ENCODE assay signal across 10 mouse cellular contexts in genomic region chr2:107869304-107869958, GRCm38 (mm10).
DNase-seq lines count a peak whose midpoint lies in the region; ATAC-seq and TF ChIP-seq lines count a peak whose summit lies in the region.
"Had no signal": no experiment of that assay in that cellular context is flagged by ENCODE, and none has a peak within 500 bp of the region (broad histone marks: within the 10 kb centered on the region; RNA-seq: fewer than 3 reads in every experiment).

No protein-coding gene starts in this region.

- 0 out of 2 replicates have a peak, but pooled peaks have one; percentile 47 for ATAC-seq in intestine, embryonic 14.5 days (replicated peaks; ENCODE audit: low FRiP score, low TSS enrichment, low read depth)
- ATAC-seq in intestine, embryonic 15.5 days: no peak
- ATAC-seq in limb, embryonic 13.5 days (ENCODE audit: low FRiP score, low read depth): peak; percentile 66; the same call in 1 of the 2 replicates

- no peak overlapping the region for H3K4me2 ChIP-seq in intestine, embryonic 14.5 days (ENCODE audit: low read length)
- no peak overlapping the region for H3K4me2 ChIP-seq in intestine, embryonic 15.5 days (replicated peaks)
- no peak overlapping the region for H3K4me2 ChIP-seq in limb, embryonic 13.5 days (replicated peaks)
- H3K4me2 ChIP-seq: stomach, embryonic 15.5 days had no signal

- no peaks in the 10 kb centered on the region for H3K36me3 ChIP-seq in intestine, embryonic 14.5 days (ENCODE audit: control insufficient read depth, insufficient read depth, low read length)
- H3K36me3 ChIP-seq in intestine, embryonic 15.5 days: no peaks in the 10 kb centered on the region
- H3K36me3 ChIP-seq in ES-E14 (ENCODE audit: control insufficient read depth, insufficient read depth, low read length, poor library complexity, severe bottlenecking): no peaks in the 10 kb centered on the region
- H3K36me3 ChIP-seq in limb, embryonic 13.5 days: no peaks in the 10 kb centered on the region
- H3K36me3 ChIP-seq: stomach, embryonic 15.5 days had no signal

- no peak overlapping the region for H3K9ac ChIP-seq in intestine, embryonic 14.5 days (ENCODE audit: low read length)
- H3K9ac ChIP-seq in intestine, embryonic 15.5 days: no peak overlapping the region
- no peak overlapping the region for H3K9ac ChIP-seq in ES-E14 (ENCODE audit: insufficient read depth, low read depth, low read length, poor library complexity, severe bottlenecking)
- no peak overlapping the region for H3K9ac ChIP-seq in limb, embryonic 13.5 days
- H3K9ac ChIP-seq: stomach, embryonic 15.5 days had no signal

- H3K27me3 ChIP-seq in intestine, embryonic 14.5 days (replicated peaks; ENCODE audit: control insufficient read depth, insufficient read depth, low read length): no peaks in the 10 kb centered on the region
- H3K27me3 ChIP-seq in intestine, embryonic 15.5 days (replicated peaks): no peaks in the 10 kb centered on the region
- H3K27me3 ChIP-seq in limb, embryonic 13.5 days: no peaks in the 10 kb centered on the region
- H3K27me3 ChIP-seq: stomach, embryonic 15.5 days had no signal

- in situ Hi-C loops in ES-E14 (cut with MboI; ENCODE audit: low sequenced_read_pairs in 2 of 2, unreplicated experiment in 2 of 2): no loop called here

- 46% methylated on average over 3 of the region's 3 CpGs for WGBS in intestine, embryonic 14.5 days
- 45% methylated on average over 3 of the region's 3 CpGs for WGBS in intestine, embryonic 15.5 days
- 49% methylated on average over 3 of the region's 3 CpGs for WGBS in limb, embryonic 13.5 days

- H3K9me3 ChIP-seq in intestine, embryonic 14.5 days (ENCODE audit: control insufficient read depth, low read length): no peaks in the 10 kb centered on the region
- no peaks in the 10 kb centered on the region for H3K9me3 ChIP-seq in intestine, embryonic 15.5 days
- H3K9me3 ChIP-seq in ES-E14 (ENCODE audit: control insufficient read depth, insufficient read depth, low read depth, low read length): no peaks in the 10 kb centered on the region
- no peaks in the 10 kb centered on the region for H3K9me3 ChIP-seq in limb, embryonic 13.5 days
- H3K9me3 ChIP-seq: stomach, embryonic 15.5 days had no signal

- no peak for DNase-seq in intestine, embryonic 14.5 days (ENCODE audit: low spot score)
- no peak for DNase-seq in ES-E14 (ENCODE audit: low read depth, low spot score)
- peak; percentile 43 for DNase-seq in brain, embryonic 18.5 days (ENCODE audit: low read depth, low spot score)
- no peak for DNase-seq in gastrocnemius, postnatal 4 days (ENCODE audit: low spot score in 2 of 2)
- DNase-seq in ovary, postnatal 10 days (ENCODE audit: low spot score): no peak
- no peak for DNase-seq in testis, postnatal 10 days (ENCODE audit: low spot score)

- no peak overlapping the region for H3K4me3 ChIP-seq in intestine, embryonic 14.5 days (ENCODE audit: low read depth, low read length)
- no peak overlapping the region for H3K4me3 ChIP-seq in intestine, embryonic 15.5 days (replicated peaks)
- no peak overlapping the region for H3K4me3 ChIP-seq in ES-E14 (ENCODE audit: insufficient read depth in 1 of 2, low read depth in 1 of 2, low read length in 2 of 2, poor library complexity in 1 of 2, severe bottlenecking in 1 of 2)
- H3K4me3 ChIP-seq in limb, embryonic 13.5 days: no peak overlapping the region
- H3K4me3 ChIP-seq: erythroblast, embryonic 14.5 days; stomach, embryonic 15.5 days had no signal

- no peaks in the 10 kb centered on the region for H3K4me1 ChIP-seq in intestine, embryonic 14.5 days (replicated peaks; ENCODE audit: control insufficient read depth, insufficient read depth, low read length)
- H3K4me1 ChIP-seq in intestine, embryonic 15.5 days (replicated peaks): no peaks in the 10 kb centered on the region
- no peaks in the 10 kb centered on the region for H3K4me1 ChIP-seq in ES-E14 (ENCODE audit: control insufficient read depth in 2 of 2, insufficient read depth in 2 of 2, low read length in 2 of 2, poor library complexity in 1 of 2)
- H3K4me1 ChIP-seq in limb, embryonic 13.5 days: no peaks in the 10 kb centered on the region
- H3K4me1 ChIP-seq: stomach, embryonic 15.5 days had no signal

- H3K27ac ChIP-seq in intestine, embryonic 14.5 days (ENCODE audit: low read depth): no peak overlapping the region
- no peak overlapping the region for H3K27ac ChIP-seq in intestine, embryonic 15.5 days
- H3K27ac ChIP-seq in ES-E14 (ENCODE audit: insufficient read depth, low read depth, low read length, poor library complexity, severe bottlenecking): no peak overlapping the region
- no peak overlapping the region for H3K27ac ChIP-seq in limb, embryonic 13.5 days
- H3K27ac ChIP-seq: stomach, embryonic 15.5 days had no signal

TF ChIP-seq in ES-E14, 5 proteins besides CTCF, POLR2A, EP300 and RAD21:
- TF ChIP-seq CHD2 (IDR thresholded peaks at IDR 0.05; ENCODE audit: low read depth, low read length): no peak
- TF ChIP-seq HCFC1 (IDR thresholded peaks at IDR 0.05; ENCODE audit: borderline replicate concordance, insufficient read depth, low read length): no peak
- no peak for TF ChIP-seq ZNF384 (IDR thresholded peaks at IDR 0.05; ENCODE audit: low read depth, low read length)
- peak; percentile 62; the same call in 1 of the 2 replicates for TF ChIP-seq ZC3H11A (IDR thresholded peaks at IDR 0.05; ENCODE audit: borderline replicate concordance, low read depth, low read length)
- no peak for TF ChIP-seq MAFK (IDR thresholded peaks at IDR 0.05; ENCODE audit: insufficient read depth, low read depth, low read length)
